Mouse (Mus musculus): Measurements from ENCODE around the gene Ano9.

Ano9 gene

GRCm38 (mm10) chr7:141117636-141118035 is at the start of gene Ano9:
Ano9 (minus strand) TSS chr7:141117806.
- peak; percentile 71 to 79 for DNase-seq

GRCm38 (mm10) chr7:141164850-141165249 is 47.2 kb upstream of the Ano9 start:
- no peak for DNase-seq

- DNase-seq: no peak
Measured at GRCm38 (mm10) chr7:141164397-141164796, 46.8 kb upstream of the Ano9 start.

DNA sequence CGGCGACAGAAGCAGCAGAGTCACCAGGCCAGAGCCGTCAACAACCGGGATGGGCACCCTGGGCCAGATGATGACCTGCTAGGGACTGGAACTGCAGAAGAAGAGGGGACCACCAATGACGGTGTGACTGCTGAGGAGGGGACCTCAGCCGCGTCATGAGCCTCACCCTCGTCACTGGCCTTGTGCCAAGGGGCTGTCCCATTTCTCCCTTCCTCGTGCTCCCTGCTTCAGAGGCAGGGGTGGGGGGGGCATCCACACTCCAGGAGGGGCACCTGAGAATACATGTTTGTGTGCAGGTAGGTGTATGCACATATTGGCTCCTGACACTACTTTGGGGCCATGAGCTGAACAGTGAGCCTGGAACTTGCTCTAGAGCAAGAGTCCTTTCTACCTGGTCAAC is 37.8 kb upstream of the Ano9 start:
- no peak for DNase-seq

GRCm38 (mm10) chr7:141148639-141149038 is 31.0 kb upstream of the Ano9 start:
- no peak for DNase-seq

DNA sequence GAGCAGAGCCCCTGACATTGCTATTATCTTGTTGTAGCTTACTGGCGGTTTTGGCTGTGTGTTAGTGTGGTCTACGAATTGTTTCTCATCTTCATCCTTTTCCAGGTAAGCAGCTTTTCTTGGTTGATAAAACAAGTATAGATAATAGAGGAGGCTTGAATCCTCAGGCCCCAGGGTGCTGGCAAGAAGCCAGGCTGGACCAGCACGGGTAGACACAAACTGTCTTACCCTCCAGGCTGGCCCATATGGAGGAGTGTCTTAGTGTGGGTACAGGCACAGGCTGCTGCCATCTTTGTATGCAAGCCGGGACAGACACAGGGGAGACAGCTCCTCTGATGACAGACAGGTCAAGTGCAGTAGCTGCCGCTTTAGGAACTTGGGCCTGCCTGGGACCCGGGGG is 29.4 kb upstream of the Ano9 start:
- no peak for DNase-seq

DNA sequence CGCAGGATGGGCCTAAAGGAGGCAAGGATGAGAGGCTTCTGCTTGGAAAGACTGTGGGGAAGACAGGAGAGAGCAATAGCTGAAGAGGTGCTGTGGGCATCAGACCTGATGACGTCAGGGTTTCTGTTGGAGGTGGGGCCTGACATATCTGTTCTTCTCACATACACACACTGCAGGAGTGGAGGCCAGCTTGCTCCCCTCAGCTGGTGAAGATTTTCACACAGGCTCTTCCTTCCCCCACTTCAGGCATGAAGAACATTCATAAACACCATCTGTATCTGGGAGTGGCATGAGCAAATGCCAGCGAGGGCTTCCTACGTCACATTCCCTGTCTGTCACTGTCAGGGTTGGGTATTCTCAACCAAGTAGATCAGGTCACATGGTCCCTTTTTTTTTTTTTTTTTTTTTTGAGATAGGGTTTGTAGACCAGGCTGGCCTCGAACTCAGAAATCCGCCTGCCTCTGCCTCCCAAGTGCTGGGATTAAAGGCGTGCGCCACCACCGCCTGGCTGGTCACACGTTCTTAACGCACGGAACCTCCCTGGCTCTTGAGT is 28.5 kb upstream of the Ano9 start:
- DNase-seq: no peak

DNA sequence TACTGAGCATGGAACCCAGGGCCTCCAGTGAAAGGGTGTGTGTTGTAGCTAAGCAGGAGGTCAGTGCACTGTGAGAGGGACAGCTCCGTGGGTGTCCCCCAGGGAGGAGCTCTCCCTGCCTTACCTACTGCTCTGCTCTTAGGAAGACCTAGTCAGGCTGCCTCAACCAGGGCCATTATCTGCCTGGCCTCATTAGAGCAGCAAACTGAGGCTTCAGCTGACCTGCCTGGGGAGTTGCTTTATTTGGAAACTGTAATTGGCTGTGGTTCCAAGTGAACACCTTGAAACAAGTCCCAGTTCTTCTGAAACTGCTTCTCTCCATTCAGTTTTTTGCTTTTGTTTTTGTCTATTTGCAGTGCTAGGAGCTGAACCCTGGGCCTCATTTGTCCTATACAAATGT is 27.8 kb upstream of the Ano9 start:
- no peak for DNase-seq

- no peak for DNase-seq
Measured at GRCm38 (mm10) chr7:141144650-141145049, 27.0 kb upstream of the Ano9 start.

DNA sequence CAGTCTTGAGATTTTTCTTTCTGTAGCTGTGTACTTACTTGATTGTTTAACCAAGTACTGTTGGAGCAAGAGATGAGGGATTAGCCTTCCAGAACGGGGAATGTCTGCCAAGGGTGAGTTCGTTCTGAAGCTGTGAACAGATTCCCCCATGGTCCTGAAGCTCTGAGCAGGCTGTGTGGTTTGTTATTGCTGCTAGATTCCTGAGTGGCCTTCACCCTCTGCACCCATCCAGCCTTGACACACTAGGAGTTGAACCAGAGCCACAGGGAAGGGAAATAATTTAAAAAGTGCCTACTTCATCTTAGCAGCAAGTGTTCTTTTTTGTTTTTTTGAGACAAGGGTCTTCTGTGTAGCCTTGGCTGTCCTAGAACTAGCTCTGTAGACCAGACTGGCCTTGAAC is 26.3 kb upstream of the Ano9 start:
- no peak for DNase-seq

DNA sequence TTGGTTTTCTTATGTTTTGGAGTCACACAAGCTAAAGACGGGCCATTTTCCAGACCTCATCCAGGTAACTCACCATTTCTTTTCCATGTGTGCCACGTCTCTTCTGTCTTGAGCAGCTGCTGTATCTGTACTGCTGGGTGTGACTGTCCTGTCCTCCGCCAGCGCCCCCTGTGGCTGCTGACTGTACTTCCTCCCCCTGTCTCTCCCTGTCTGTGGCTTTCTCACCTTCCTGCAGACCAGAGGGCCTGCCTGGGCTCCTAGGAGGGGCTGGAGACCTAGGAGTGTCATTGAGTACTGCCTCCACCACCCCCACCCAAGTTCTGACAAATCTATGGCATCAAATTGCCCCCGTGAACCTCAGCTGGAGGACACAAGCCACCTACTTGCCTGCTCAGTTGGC is 25.5 kb upstream of the Ano9 start:
- peak in 1 of 2 experiments; percentile 38 for DNase-seq

GRCm38 (mm10) chr7:141141326-141141725 is 23.7 kb upstream of the Ano9 start:
- no peak for DNase-seq

DNA sequence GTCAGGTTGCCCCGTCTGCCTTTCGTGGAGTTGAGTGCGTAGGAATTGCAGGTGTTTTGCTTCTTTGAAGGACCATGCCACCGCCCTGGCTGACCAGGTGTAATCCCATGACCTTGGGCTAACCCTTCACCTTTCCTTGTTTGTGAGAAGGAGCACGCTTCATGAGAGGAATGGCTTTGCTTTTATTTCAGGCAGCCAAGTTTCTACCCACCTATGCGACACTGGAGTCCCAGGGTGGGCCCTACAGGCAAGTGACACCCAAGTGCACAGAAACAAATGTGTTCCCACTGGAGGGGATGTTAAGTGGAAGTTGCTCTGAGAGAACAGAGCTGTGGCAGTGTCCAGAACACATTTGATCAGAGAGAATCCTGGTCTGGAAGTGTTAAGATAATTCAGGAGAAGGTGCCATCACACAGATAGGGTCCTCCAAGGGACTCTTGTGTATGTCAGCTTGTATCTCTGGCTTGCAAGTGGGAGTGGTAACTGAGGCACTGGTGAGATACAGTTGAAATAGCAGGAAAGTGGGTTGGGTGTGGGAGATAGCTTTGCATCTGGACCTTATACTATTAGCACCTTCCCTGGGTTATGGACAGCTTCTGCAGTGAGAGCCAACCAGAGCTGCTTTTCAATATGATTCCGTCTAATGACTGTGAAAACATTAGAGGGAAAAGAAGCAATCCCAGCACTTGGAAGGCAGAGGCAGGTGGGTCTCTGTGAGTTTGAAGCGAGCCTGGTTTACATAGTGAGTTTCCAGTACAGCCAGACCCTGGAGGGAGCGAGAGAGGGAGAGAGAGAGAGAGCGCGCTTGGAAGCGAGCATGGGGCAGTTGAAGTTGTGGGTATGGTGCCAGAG is 14.5 kb upstream of the Ano9 start:
- peak in 1 of 2 experiments; percentile 10 for DNase-seq

DNA sequence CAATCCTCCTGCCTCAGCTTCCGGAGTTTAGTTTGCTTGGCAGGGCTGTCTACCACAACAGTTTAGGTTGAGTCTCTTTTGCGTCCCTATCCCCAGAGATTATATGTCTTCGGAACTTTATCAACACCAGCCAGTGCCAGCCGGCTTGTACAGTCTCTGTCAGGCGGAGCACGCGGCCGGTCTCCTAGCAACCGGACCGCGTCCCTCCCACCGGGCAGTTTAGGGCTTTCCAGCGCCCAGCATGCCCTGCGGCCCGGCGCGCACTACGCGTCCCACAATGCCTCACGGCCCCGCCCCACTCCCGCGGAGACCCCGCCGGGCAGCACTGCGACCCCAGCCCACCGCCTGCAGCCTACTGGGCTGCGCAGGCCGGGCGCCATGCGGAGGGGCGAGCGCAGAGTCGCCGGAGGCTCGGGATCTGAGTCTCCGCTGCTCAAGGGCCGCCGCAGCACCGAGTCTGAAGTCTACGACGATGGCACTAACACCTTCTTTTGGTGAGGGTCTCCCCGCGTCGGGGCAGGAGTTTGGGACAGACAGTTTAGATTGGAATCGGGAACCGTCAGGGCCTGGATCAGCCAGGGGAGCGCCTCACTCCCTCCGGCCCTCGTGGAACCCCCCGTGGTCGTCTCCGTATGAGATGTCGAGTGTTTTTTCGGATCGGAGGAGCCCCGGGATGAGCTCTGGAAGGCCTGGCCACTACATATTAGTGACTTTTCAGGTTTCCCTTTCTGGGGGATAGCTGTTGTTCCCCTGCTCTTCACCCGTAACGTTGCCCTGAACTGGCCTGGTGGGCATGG is 13.6 kb upstream of the Ano9 start:
- DNase-seq: peak; percentile 91 to 92

- no peak for DNase-seq
Measured at GRCm38 (mm10) chr7:141123517-141123856, 5.9 kb upstream of the Ano9 start.

DNA sequence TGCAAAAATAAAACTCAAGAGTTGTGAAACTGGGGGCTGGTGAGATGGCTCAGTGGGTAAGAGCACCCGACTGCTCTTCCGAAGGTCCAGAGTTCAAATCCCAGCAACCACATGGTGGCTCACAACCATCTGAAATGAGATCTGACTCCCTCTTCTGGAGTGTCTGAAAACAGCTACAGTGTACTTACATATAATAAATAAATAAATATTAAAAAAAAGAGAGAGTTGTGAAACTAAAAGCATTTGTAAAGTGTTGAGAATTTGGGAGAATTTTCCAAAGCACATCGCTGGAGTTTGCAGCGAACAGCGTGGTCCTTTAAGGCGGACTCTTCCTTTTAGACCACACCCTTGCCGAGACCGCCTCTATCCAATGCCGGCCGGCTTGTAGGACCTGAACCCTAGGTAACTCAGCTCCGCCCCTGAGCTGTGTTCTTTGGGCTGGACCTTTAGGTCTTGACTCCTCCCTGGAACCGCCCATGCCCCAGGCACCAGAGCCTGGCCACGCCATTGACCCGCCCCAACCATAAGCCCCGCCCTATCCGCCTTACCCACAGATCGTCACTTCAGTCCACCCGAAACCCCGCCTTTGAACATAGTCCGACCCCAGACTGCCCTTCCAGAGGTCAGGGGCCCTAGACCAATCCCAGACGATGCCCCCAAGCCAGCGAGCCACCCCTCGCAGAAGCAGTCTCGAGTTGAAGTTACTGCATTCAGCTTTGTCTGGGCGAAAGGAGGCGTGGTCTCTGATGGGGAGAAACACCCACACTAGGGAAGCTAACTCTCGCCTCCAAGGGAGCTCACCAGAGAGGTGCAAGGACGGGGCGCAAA is 5.3 kb upstream of the Ano9 start:
- peak; percentile 99 for DNase-seq

GRCm38 (mm10) chr7:141122245-141122644 is 4.6 kb upstream of the Ano9 start, which contains the start of gene Ptdss2:
Ptdss2 (plus strand) TSS chr7:141122382.
- DNase-seq: peak; percentile 76

- peak; percentile 90 to 95 for DNase-seq
Measured at GRCm38 (mm10) chr7:141121051-141121531, 3.5 kb upstream of the Ano9 start.

DNA sequence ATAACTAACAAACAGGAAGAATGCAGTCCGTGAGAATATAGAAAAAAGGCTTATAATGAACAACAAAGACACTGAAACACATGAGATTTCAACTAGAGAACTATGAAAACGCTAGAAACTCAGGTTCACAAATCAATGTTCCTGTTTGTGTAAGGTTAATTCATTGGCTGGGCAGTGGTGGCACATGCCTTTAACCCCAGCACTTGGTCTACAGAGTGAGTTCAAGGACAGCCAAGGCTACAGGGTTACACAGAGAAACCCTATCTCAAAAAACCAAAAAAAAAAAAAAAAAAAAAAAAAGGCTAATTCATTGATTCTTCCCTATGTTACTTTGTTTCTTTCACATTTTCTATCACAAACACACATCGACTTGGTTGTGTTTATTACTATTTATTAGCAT is 3.0 kb upstream of the Ano9 start:
- no peak for DNase-seq

- DNase-seq: no peak
Measured at GRCm38 (mm10) chr7:141119487-141119886, 1.9 kb upstream of the Ano9 start.

DNA sequence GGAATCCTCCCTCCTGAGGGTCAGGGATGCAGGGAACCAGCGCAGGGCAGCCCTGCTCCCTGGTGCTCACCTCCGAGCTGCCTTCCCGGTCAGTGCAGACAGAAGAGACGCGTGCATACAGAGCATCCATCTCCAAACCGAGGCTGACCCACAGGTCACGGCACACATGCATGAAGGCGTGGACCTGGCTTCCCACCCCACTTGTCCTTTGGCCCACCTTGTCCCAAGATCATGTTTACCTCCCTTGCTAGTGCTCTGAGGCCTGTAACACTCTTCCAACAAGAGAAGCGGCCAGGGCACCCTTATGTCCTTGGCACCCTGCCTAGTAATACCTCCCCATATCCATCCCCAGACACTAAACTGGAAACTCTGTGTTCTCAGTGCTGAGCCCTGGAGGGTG is 1.7 kb downstream of the Ano9 start:
- DNase-seq: no peak

GRCm38 (mm10) chr7:141103161-141103560 is 14.4 kb downstream of the Ano9 start:
- no peak for DNase-seq
